Mouse (Mus musculus): Measurements from ENCODE around the gene Ipo4. TPM values are rescaled to one million over a fixed set of nuclear protein-coding genes. Genes with fewer than 3 reads are reported as not detected.
A peak's percentile ranks its signal among the peaks of the same experiment; 100 is the strongest.

Ipo4 gene
- polyA plus RNA-seq, 1 experiment from 2014 or later, result 110 TPM

- H3K36me3 ChIP-seq, result no peaks in the 10 kb centered on the region
- H3K27me3 ChIP-seq (replicated peaks), result no peaks in the 10 kb centered on the region
- peak; percentile 49; the same call in 1 of the 2 replicates for ATAC-seq (ENCODE audit: low FRiP score)
- WGBS, result 57% methylated on average over 22 of the region's 22 CpGs
- no peaks in the 10 kb centered on the region for H3K9me3 ChIP-seq (replicated peaks)
- no peaks in the 10 kb centered on the region for H3K4me1 ChIP-seq
- peak overlapping the region; percentile 39 for H3K27ac ChIP-seq (replicated peaks)
- H3K4me2 ChIP-seq, result peak overlapping the region; percentile 45
- peak overlapping the region; percentile 29; the same call in 1 of the 2 replicates for H3K9ac ChIP-seq (replicated peaks)
- peak overlapping the region; percentile 37 for H3K4me3 ChIP-seq (replicated peaks)
Measured at GRCm38 (mm10) chr14:55618486-55619195, 17.1 kb downstream of the Ipo4 start.

- no peaks in the 10 kb centered on the region for H3K27me3 ChIP-seq (replicated peaks)
- ATAC-seq (ENCODE audit: low FRiP score), result peak; percentile 86
- H3K36me3 ChIP-seq, result no peaks in the 10 kb centered on the region
- H3K4me3 ChIP-seq (replicated peaks), result peak within 1 kb of the TSS; percentile 37
- peak within 1 kb of the TSS; percentile 39 for H3K27ac ChIP-seq (replicated peaks)
- peak within 1 kb of the TSS; percentile 45 for H3K4me2 ChIP-seq
- H3K9ac ChIP-seq (replicated peaks), result peak within 1 kb of the TSS; percentile 29; the same call in 1 of the 2 replicates
- no peaks in the 10 kb centered on the region for H3K9me3 ChIP-seq (replicated peaks)
- H3K4me1 ChIP-seq, result no peaks in the 10 kb centered on the region
- WGBS, result 18% methylated on average over 21 of the region's 21 CpGs
Measured at GRCm38 (mm10) chr14:55617822-55618221, 17.9 kb downstream of the Ipo4 start, which contains the start of gene Rec8. Gene Rec8, plus strand, starts transcription at chr14:55618037.

GRCm38 (mm10) chr14:55616844-55617243 lies 18.9 kb downstream of the Ipo4 start:
- no peaks in the 10 kb centered on the region for H3K27me3 ChIP-seq (replicated peaks)
- ATAC-seq (ENCODE audit: low FRiP score), result no peak
- H3K9ac ChIP-seq (replicated peaks), result no peak overlapping the region
- no peak overlapping the region for H3K27ac ChIP-seq (replicated peaks)
- no peaks in the 10 kb centered on the region for H3K9me3 ChIP-seq (replicated peaks)
- no peak overlapping the region for H3K4me3 ChIP-seq (replicated peaks)
- H3K4me2 ChIP-seq, result no peak overlapping the region
- no peaks in the 10 kb centered on the region for H3K36me3 ChIP-seq
- H3K4me1 ChIP-seq, result no peaks in the 10 kb centered on the region
- WGBS, result 84% methylated on average over 2 of the region's 2 CpGs

- ATAC-seq (ENCODE audit: low FRiP score), result no peak
- Histone ChIP-seq H3K4me1 (no peaks in the 10 kb centered on the region), H3K27ac (replicated peaks) (no peak overlapping the region), H3K9me3 (replicated peaks) (no peaks in the 10 kb centered on the region), H3K4me2 (no peak overlapping the region), H3K4me3 (replicated peaks) (no peak overlapping the region), H3K9ac (replicated peaks) (no peak overlapping the region), H3K36me3 (no peaks in the 10 kb centered on the region), H3K27me3 (replicated peaks) (no peaks in the 10 kb centered on the region)
- 59% methylated on average over 2 of the region's 2 CpGs for WGBS
Measured at GRCm38 (mm10) chr14:55615876-55616275, 19.9 kb downstream of the Ipo4 start.

- whole genome bisulfite sequencing, result 80% methylated on average over 7 of the region's 7 CpGs
- Histone ChIP-seq H3K4me2 (no peak overlapping the region), H3K36me3 (peaks cover 10% of the 10 kb centered on the region), H3K9me3 (replicated peaks) (no peaks in the 10 kb centered on the region), H3K4me1 (no peaks in the 10 kb centered on the region), H3K4me3 (replicated peaks) (no peak overlapping the region), H3K27me3 (replicated peaks) (no peaks in the 10 kb centered on the region), H3K27ac (replicated peaks) (no peak overlapping the region), H3K9ac (replicated peaks) (no peak overlapping the region)
- ATAC-seq (ENCODE audit: low FRiP score), result no peak
Measured at GRCm38 (mm10) chr14:55614565-55615178, 21.1 kb downstream of the Ipo4 start.

- no peak overlapping the region for H3K4me3 ChIP-seq (replicated peaks)
- no peaks in the 10 kb centered on the region for H3K4me1 ChIP-seq
- no peaks in the 10 kb centered on the region for H3K9me3 ChIP-seq (replicated peaks)
- no peak for ATAC-seq (ENCODE audit: low FRiP score)
- H3K27me3 ChIP-seq (replicated peaks), result no peaks in the 10 kb centered on the region
- no peak overlapping the region for H3K27ac ChIP-seq (replicated peaks)
- WGBS, result 80% methylated on average over 6 of the region's 6 CpGs
- peaks cover 23% of the 10 kb centered on the region for H3K36me3 ChIP-seq
- no peak overlapping the region for H3K9ac ChIP-seq (replicated peaks)
- no peak overlapping the region for H3K4me2 ChIP-seq
Measured at GRCm38 (mm10) chr14:55613346-55613745, 22.4 kb downstream of the Ipo4 start.

- Histone ChIP-seq H3K4me1 (peaks cover 11% of the 10 kb centered on the region), H3K9me3 (replicated peaks) (no peaks in the 10 kb centered on the region), H3K36me3 (peaks cover 56% of the 10 kb centered on the region), H3K4me3 (replicated peaks) (no peak overlapping the region), H3K27me3 (replicated peaks) (no peaks in the 10 kb centered on the region), H3K9ac (replicated peaks) (no peak overlapping the region), H3K27ac (replicated peaks) (no peak overlapping the region), H3K4me2 (no peak overlapping the region)
- no peak for ATAC-seq (ENCODE audit: low FRiP score)
- 95% methylated on average over 6 of the region's 6 CpGs for WGBS
Measured at GRCm38 (mm10) chr14:55608339-55608738, 27.4 kb downstream of the Ipo4 start.

GRCm38 (mm10) chr14:55605743-55606459 lies 29.9 kb downstream of the Ipo4 start:
- H3K27me3 ChIP-seq (replicated peaks), result no peaks in the 10 kb centered on the region
- H3K36me3 ChIP-seq, result peaks cover 80% of the 10 kb centered on the region
- no peak overlapping the region for H3K4me2 ChIP-seq
- H3K9me3 ChIP-seq (replicated peaks), result no peaks in the 10 kb centered on the region
- no peak overlapping the region for H3K9ac ChIP-seq (replicated peaks)
- no peak for ATAC-seq (ENCODE audit: low FRiP score)
- H3K27ac ChIP-seq (replicated peaks), result no peak overlapping the region
- H3K4me1 ChIP-seq, result peaks cover 12% of the 10 kb centered on the region
- H3K4me3 ChIP-seq (replicated peaks), result no peak overlapping the region
- WGBS, result 94% methylated on average over 16 of the region's 16 CpGs

GRCm38 (mm10) chr14:55604823-55605222 lies 30.9 kb downstream of the Ipo4 start:
- 86% methylated on average over 11 of the region's 11 CpGs for WGBS
- peak overlapping the region; percentile 54 for H3K4me2 ChIP-seq

GRCm38 (mm10) chr14:55603633-55604576 lies 31.9 kb downstream of the Ipo4 start:
- peak; percentile 86; the same call in 1 of the 2 replicates for ATAC-seq (ENCODE audit: low FRiP score)
- Histone ChIP-seq H3K9me3 (replicated peaks) (no peaks in the 10 kb centered on the region), H3K36me3 (peaks cover 82% of the 10 kb centered on the region), H3K27ac (replicated peaks) (peak overlapping the region; percentile 63; the same call in 1 of the 2 replicates), H3K9ac (replicated peaks) (no peak overlapping the region), H3K4me3 (replicated peaks) (peak overlapping the region; percentile 34), H3K27me3 (replicated peaks) (no peaks in the 10 kb centered on the region), H3K4me1 (peaks cover 12% of the 10 kb centered on the region), H3K4me2 (peak overlapping the region; percentile 54)
- 24% methylated on average over 19 of the region's 19 CpGs for WGBS

More at GRCm38 (mm10) chr14:55604823-55605222, 30.9 kb downstream of the Ipo4 start:
- H3K36me3 ChIP-seq, result peaks cover 82% of the 10 kb centered on the region
- ATAC-seq (ENCODE audit: low FRiP score), result no peak
- no peaks in the 10 kb centered on the region for H3K9me3 ChIP-seq (replicated peaks)
- no peaks in the 10 kb centered on the region for H3K27me3 ChIP-seq (replicated peaks)
- H3K27ac ChIP-seq (replicated peaks), result no peak overlapping the region
- H3K9ac ChIP-seq (replicated peaks), result no peak overlapping the region
- H3K4me3 ChIP-seq (replicated peaks), result no peak overlapping the region
- H3K4me1 ChIP-seq, result peaks cover 12% of the 10 kb centered on the region

- peak within 1 kb of the TSS; percentile 34 for H3K4me3 ChIP-seq (replicated peaks)
- ATAC-seq (ENCODE audit: low FRiP score), result no peak
- H3K27me3 ChIP-seq (replicated peaks), result no peaks in the 10 kb centered on the region
- peak within 1 kb of the TSS; percentile 54 for H3K4me2 ChIP-seq
- no peaks in the 10 kb centered on the region for H3K9me3 ChIP-seq (replicated peaks)
- H3K27ac ChIP-seq (replicated peaks), result peak within 1 kb of the TSS; percentile 63; the same call in 1 of the 2 replicates
- peaks cover 12% of the 10 kb centered on the region for H3K4me1 ChIP-seq
- WGBS, result 86% methylated on average over 7 of the region's 7 CpGs
- H3K36me3 ChIP-seq, result peaks cover 82% of the 10 kb centered on the region
- no peak within 1 kb of the TSS for H3K9ac ChIP-seq (replicated peaks)
Measured at GRCm38 (mm10) chr14:55603271-55603632, 32.5 kb downstream of the Ipo4 start, which contains the start of gene Irf9. Gene Irf9, plus strand, starts transcription at chr14:55603571.

Data from neural tube, embryonic 15.5 days (tissue).